Mouse (Mus musculus) stomach, embryonic 14.5 days (tissue): Measurements from ENCODE around the gene Cd96. TPM values are rescaled to one million over a fixed set of nuclear protein-coding genes. Genes with fewer than 3 reads are reported as not detected.
A peak's percentile ranks its signal among the peaks of the same experiment; 100 is the strongest.

ENCODE experiments used
- ATAC-seq: fragments of 200-750 bp; cut with Nextera tagmentation; 2 replicates; pipeline ENCODE4 v1.8.0; 2017; ENCODE audit warnings: low read depth, moderate TSS enrichment; ENCODE audit not compliant: insufficient number of reproducible peaks, insufficient read depth, low FRiP score
- H3K27ac ChIP-seq: fragments of 300-500 bp; sonication (generic); 2 replicates; pipeline ENCODE4 v1.5.1; 2014; ENCODE audit warnings: mild to moderate bottlenecking, low read length, moderate library complexity, mixed read lengths
- H3K27me3 ChIP-seq: fragments of 300-500 bp; sonication (generic); 2 replicates; pipeline ENCODE4 v1.6.1; 2014; ENCODE audit warnings: low read length, control low read depth, mixed read lengths; ENCODE audit not compliant: control insufficient read depth, insufficient read depth
- H3K36me3 ChIP-seq: fragments of 300-500 bp; sonication (generic); 2 replicates; pipeline ENCODE4 v1.6.1; 2014; ENCODE audit warnings: mild to moderate bottlenecking, control low read depth, low read length, moderate library complexity, mixed read lengths; ENCODE audit not compliant: control insufficient read depth, insufficient read depth
- H3K4me1 ChIP-seq: fragments of 300-500 bp; sonication (generic); 2 replicates; pipeline ENCODE4 v1.6.1; 2014; ENCODE audit warnings: low read length, control low read depth, mixed read lengths; ENCODE audit not compliant: control insufficient read depth, insufficient read depth
- H3K4me2 ChIP-seq: fragments of 300-500 bp; sonication (generic); replicated peaks from 2 replicates; pipeline ENCODE4 v1.6.1; 2014; ENCODE audit warnings: low read depth, low read length, control low read depth
- H3K4me3 ChIP-seq: fragments of 300-500 bp; sonication (generic); 2 replicates; pipeline ENCODE4 v1.5.1; 2014; ENCODE audit warnings: low read depth, low read length, control low read depth
- H3K9ac ChIP-seq: fragments of 300-500 bp; sonication (generic); replicated peaks from 2 replicates; pipeline ENCODE4 v1.6.1; 2014; ENCODE audit warnings: low read depth, mild to moderate bottlenecking, control low read depth, low read length, moderate library complexity, mixed read lengths
- H3K9me3 ChIP-seq: fragments of 300-500 bp; sonication (generic); 2 replicates; pipeline ENCODE4 v1.6.1; 2016; ENCODE audit warnings: low read depth, low read length, control low read depth; ENCODE audit not compliant: control insufficient read depth
- WGBS: fragments of 180-500 bp; shearing (Covaris S2); extraction: QIAGEN DNeasy Blood & Tissue Kit; methylation state at CpG from one replicate; pipeline ENCODE4 v1.1.7; 2014; 5-methylcytosine and 5-hydroxymethylcytosine counted together
- polyA plus RNA-seq: library from polyadenylated mRNA; unstranded; fragments of >200 nt; fragmentation: Nextera tagmentation; extraction: Ambion mirVana; gene quantifications from 2 replicates; pipeline ENCODE4 v1.2.1, GENCODE M21; 2014

The Cd96 gene
- polyA plus RNA-seq, 1 experiment from 2014 or later = 0.19 TPM

GRCm38 (mm10) chr16:46022189-46022928, 97.7 kb downstream of the Cd96 start:
- ATAC-seq = peak; percentile 61; the same call in 1 of the 2 replicates
- no peak overlapping the region for H3K27ac ChIP-seq
- no peak overlapping the region for H3K9ac ChIP-seq
- no peak overlapping the region for H3K4me3 ChIP-seq
- no peaks in the 10 kb centered on the region for H3K27me3 ChIP-seq
- H3K9me3 ChIP-seq = no peaks in the 10 kb centered on the region
- no peaks in the 10 kb centered on the region for H3K4me1 ChIP-seq
- 52% methylated on average over 5 of the region's 5 CpGs for WGBS
- no peaks in the 10 kb centered on the region for H3K36me3 ChIP-seq
- no peak overlapping the region for H3K4me2 ChIP-seq

- no peaks in the 10 kb centered on the region for H3K27me3 ChIP-seq
- no peaks in the 10 kb centered on the region for H3K36me3 ChIP-seq
- H3K4me3 ChIP-seq = no peak overlapping the region
- H3K27ac ChIP-seq = no peak overlapping the region
- 83% methylated on average over 2 of the region's 2 CpGs for WGBS
- H3K9me3 ChIP-seq = no peaks in the 10 kb centered on the region
- no peak overlapping the region for H3K4me2 ChIP-seq
- H3K4me1 ChIP-seq = no peaks in the 10 kb centered on the region
- no peak for ATAC-seq
- H3K9ac ChIP-seq = no peak overlapping the region
Measured at GRCm38 (mm10) chr16:46021302-46021701, 98.7 kb downstream of the Cd96 start.

- Histone ChIP-seq H3K9me3 (no peaks in the 10 kb centered on the region), H3K27me3 (no peaks in the 10 kb centered on the region), H3K4me2 (no peak overlapping the region), H3K4me3 (no peak overlapping the region), H3K27ac (no peak overlapping the region), H3K36me3 (no peaks in the 10 kb centered on the region), H3K9ac (no peak overlapping the region), H3K4me1 (no peaks in the 10 kb centered on the region)
- ATAC-seq = no peak
- 80% methylated on average over 2 of the region's 2 CpGs for WGBS
Measured at GRCm38 (mm10) chr16:46020396-46020795, 99.7 kb downstream of the Cd96 start.

GRCm38 (mm10) chr16:46019799-46020198, 100.3 kb downstream of the Cd96 start:
- Histone ChIP-seq H3K4me2 (no peak overlapping the region), H3K4me1 (no peaks in the 10 kb centered on the region), H3K27ac (no peak overlapping the region), H3K4me3 (no peak overlapping the region), H3K9me3 (no peaks in the 10 kb centered on the region), H3K9ac (no peak overlapping the region), H3K27me3 (no peaks in the 10 kb centered on the region), H3K36me3 (no peaks in the 10 kb centered on the region)
- no peak for ATAC-seq
- 76% methylated on average over 4 of the region's 4 CpGs for WGBS

- Histone ChIP-seq H3K9ac (no peak overlapping the region), H3K9me3 (no peaks in the 10 kb centered on the region), H3K4me1 (no peaks in the 10 kb centered on the region), H3K36me3 (no peaks in the 10 kb centered on the region), H3K27ac (no peak overlapping the region), H3K4me3 (no peak overlapping the region), H3K27me3 (no peaks in the 10 kb centered on the region), H3K4me2 (no peak overlapping the region)
- no peak for ATAC-seq
- 58% methylated on average over 1 of the region's 1 CpGs for WGBS
Measured at GRCm38 (mm10) chr16:46019359-46019758, 100.7 kb downstream of the Cd96 start.

- Histone ChIP-seq H3K9me3 (no peaks in the 10 kb centered on the region), H3K4me1 (no peaks in the 10 kb centered on the region), H3K4me3 (no peak overlapping the region), H3K4me2 (no peak overlapping the region), H3K9ac (no peak overlapping the region), H3K27ac (no peak overlapping the region), H3K36me3 (no peaks in the 10 kb centered on the region), H3K27me3 (no peaks in the 10 kb centered on the region)
- ATAC-seq = no peak
- WGBS = 65% methylated on average over 1 of the region's 1 CpGs
Measured at GRCm38 (mm10) chr16:46011696-46012095, 108.4 kb downstream of the Cd96 start.

GRCm38 (mm10) chr16:46010906-46011220, 109.2 kb downstream of the Cd96 start:
- no peaks in the 10 kb centered on the region for H3K9me3 ChIP-seq
- ATAC-seq = no peak
- H3K4me1 ChIP-seq = no peaks in the 10 kb centered on the region
- H3K27ac ChIP-seq = peak overlapping the region; percentile 59; the same call in 1 of the 2 replicates
- H3K4me3 ChIP-seq = peak overlapping the region; percentile 49
- no peaks in the 10 kb centered on the region for H3K36me3 ChIP-seq
- 9% methylated on average over 5 of the region's 5 CpGs for WGBS
- peak overlapping the region; percentile 45; the same call in 1 of the 2 replicates for H3K9ac ChIP-seq
- peak overlapping the region; percentile 79 for H3K4me2 ChIP-seq
- no peaks in the 10 kb centered on the region for H3K27me3 ChIP-seq

- H3K4me1 ChIP-seq = no peaks in the 10 kb centered on the region
- ATAC-seq = peak; percentile 99
- H3K27me3 ChIP-seq = no peaks in the 10 kb centered on the region
- peak within 1 kb of the TSS; percentile 45 for H3K9ac ChIP-seq
- H3K27ac ChIP-seq = peak within 1 kb of the TSS; percentile 59; the same call in 1 of the 2 replicates
- H3K4me3 ChIP-seq = peak within 1 kb of the TSS; percentile 49
- H3K4me2 ChIP-seq = peak within 1 kb of the TSS; percentile 79
- WGBS = under 1% methylated on average over 39 of the region's 39 CpGs
- no peaks in the 10 kb centered on the region for H3K9me3 ChIP-seq
- H3K36me3 ChIP-seq = no peaks in the 10 kb centered on the region
Measured at GRCm38 (mm10) chr16:46010153-46010905, 109.7 kb downstream of the Cd96 start, which contains the start of gene Plcxd2. Gene Plcxd2, minus strand, starts transcription at chr16:46010218.
